Mouse (Mus musculus): ENCODE measurements around the gene Btbd1.
A peak's percentile ranks its signal among the peaks of the same experiment; 100 is the strongest.
"Not testable (repeated sequence)": the region's sequence is repeated elsewhere in the genome, so short reads cannot be mapped to it uniquely, and the experiment has no call there.

Btbd1 gene

GRCm38 (mm10) chr7:81849633-81850032, 20.4 kb upstream of the Btbd1 start:
- no peak for DNase-seq (ENCODE audit: low spot score)

- no peak for DNase-seq (ENCODE audit: low spot score)
These were observed 20.0 kb upstream of the Btbd1 start for GRCm38 (mm10) chr7:81849214-81849613.

- no peak for DNase-seq (ENCODE audit: low spot score)
These were observed 18.5 kb upstream of the Btbd1 start for GRCm38 (mm10) chr7:81847777-81848176.

GRCm38 (mm10) chr7:81847010-81847409, 17.8 kb upstream of the Btbd1 start:
- no peak for DNase-seq (ENCODE audit: low spot score)

GRCm38 (mm10) chr7:81846008-81846407, 16.8 kb upstream of the Btbd1 start:
- no peak for DNase-seq (ENCODE audit: low spot score)

GRCm38 (mm10) chr7:81845313-81845712, 16.1 kb upstream of the Btbd1 start:
- DNase-seq (ENCODE audit: low spot score): no peak

- no peak for DNase-seq (ENCODE audit: low spot score)
These were observed 15.6 kb upstream of the Btbd1 start for GRCm38 (mm10) chr7:81844801-81845200.

GRCm38 (mm10) chr7:81843903-81844302, 14.7 kb upstream of the Btbd1 start:
- no peak for DNase-seq (ENCODE audit: low spot score)

- DNase-seq (ENCODE audit: low spot score): no peak
These were observed 13.8 kb upstream of the Btbd1 start for GRCm38 (mm10) chr7:81842998-81843397.

- no peak for DNase-seq (ENCODE audit: low spot score)
These were observed 12.9 kb upstream of the Btbd1 start for GRCm38 (mm10) chr7:81842141-81842540.

GRCm38 (mm10) chr7:81841439-81841838, 12.2 kb upstream of the Btbd1 start:
- no peak for DNase-seq (ENCODE audit: low spot score)

GRCm38 (mm10) chr7:81840661-81841181, 11.5 kb upstream of the Btbd1 start:
- no peak for DNase-seq (ENCODE audit: low spot score)

- no peak for DNase-seq (ENCODE audit: low spot score)
These were observed 10.5 kb upstream of the Btbd1 start for GRCm38 (mm10) chr7:81839746-81840145.

- DNase-seq (ENCODE audit: low spot score): not testable (repeated sequence)
These were observed 8.5 kb upstream of the Btbd1 start for GRCm38 (mm10) chr7:81837771-81838170.

- no peak for DNase-seq (ENCODE audit: low spot score)
These were observed 6.2 kb upstream of the Btbd1 start for GRCm38 (mm10) chr7:81835430-81835829.

- no peak for DNase-seq (ENCODE audit: low spot score)
These were observed 5.6 kb upstream of the Btbd1 start for GRCm38 (mm10) chr7:81834847-81835246.

GRCm38 (mm10) chr7:81828681-81829378, 401 bp downstream of the Btbd1 start:
- peak; percentile 30 for DNase-seq (ENCODE audit: low spot score)

- peak; percentile 43 for DNase-seq (ENCODE audit: low spot score)
These were observed 1.2 kb downstream of the Btbd1 start for GRCm38 (mm10) chr7:81827806-81828667.

GRCm38 (mm10) chr7:81825381-81825780, 3.9 kb downstream of the Btbd1 start:
- DNase-seq (ENCODE audit: low spot score): no peak

- no peak for DNase-seq (ENCODE audit: low spot score)
These were observed 4.3 kb downstream of the Btbd1 start for GRCm38 (mm10) chr7:81824906-81825305.

- no peak for DNase-seq (ENCODE audit: low spot score)
These were observed 23.2 kb downstream of the Btbd1 start for GRCm38 (mm10) chr7:81806067-81806466.

- DNase-seq (ENCODE audit: low spot score): peak; percentile 80
These were observed 40.0 kb downstream of the Btbd1 start, which contains the start of gene 3110040N11Rik for GRCm38 (mm10) chr7:81789095-81789757. Gene 3110040N11Rik, minus strand, starts transcription at chr7:81789478.
